14 mouse cellular contexts compared by ENCODE assay signal in genomic region chr11:86742605-86743004, GRCm38 (mm10). TPM values are rescaled to one million over a fixed set of nuclear protein-coding genes. Genes with fewer than 3 reads are reported as not detected.
A peak's percentile ranks its signal among the peaks of the same experiment; 100 is the strongest.
DNase-seq lines count a peak whose midpoint lies in the region; ATAC-seq lines count a peak whose summit lies in the region.
"Had no signal": no experiment of that assay in that cellular context is flagged by ENCODE, and none has a peak within 500 bp of the region (broad histone marks: within the 10 kb centered on the region; RNA-seq: fewer than 3 reads in every experiment).

No protein-coding gene starts in this region.

- DNase-seq in heart, embryonic 10.5 days (ENCODE audit: low spot score): peak; percentile 89
- DNase-seq in heart, adult 18-20 months: no peak
- DNase-seq in spleen, postnatal 36 days (ENCODE audit: low spot score in 2 of 2): peak; percentile 52 to 76
- no peak for DNase-seq in spleen, adult 18-20 months
- DNase-seq in liver, embryonic 13.5 days: peak; percentile 86
- no peak for DNase-seq in thymus, postnatal 25 days
- no peak for DNase-seq in kidney, adult 11 months
- DNase-seq: cerebellum, adult 11 months; kidney, adult 9 months; layer of hippocampus, adult 9-11 months; lung, postnatal 36 days had no signal

- peak; percentile 96 for ATAC-seq in liver, embryonic 13.5 days (ENCODE audit: low read depth)
- no peak for ATAC-seq in forebrain, embryonic 12.5 days (ENCODE audit: low FRiP score)
- ATAC-seq: forebrain, embryonic 16.5 days had no signal

- peaks cover 27% of the 10 kb centered on the region for H3K4me1 ChIP-seq in heart, embryonic 10.5 days
- peaks cover 91% of the 10 kb centered on the region for H3K4me1 ChIP-seq in liver, embryonic 13.5 days (replicated peaks)
- peaks cover 4% of the 10 kb centered on the region; the same call in 1 of the 2 replicates for H3K4me1 ChIP-seq in forebrain, embryonic 12.5 days
- H3K4me1 ChIP-seq: limb, embryonic 10.5 days had no signal

- no peaks in the 10 kb centered on the region for H3K9me3 ChIP-seq in heart, embryonic 10.5 days
- H3K9me3 ChIP-seq in liver, embryonic 13.5 days (replicated peaks): no peaks in the 10 kb centered on the region
- H3K9me3 ChIP-seq in forebrain, embryonic 12.5 days: no peaks in the 10 kb centered on the region
- H3K9me3 ChIP-seq: limb, embryonic 10.5 days had no signal

- 5% methylated on average over 2 of the region's 2 CpGs for WGBS in heart, embryonic 10.5 days
- WGBS in liver, embryonic 13.5 days (ENCODE audit: insufficient replicate concordance): 4% methylated on average over 2 of the region's 2 CpGs
- WGBS in forebrain, embryonic 12.5 days: 71% methylated on average over 2 of the region's 2 CpGs

- peak overlapping the region; percentile 67 for H3K4me2 ChIP-seq in liver, embryonic 13.5 days
- no peak overlapping the region for H3K4me2 ChIP-seq in forebrain, embryonic 12.5 days

- no peaks in the 10 kb centered on the region for H3K36me3 ChIP-seq in heart, embryonic 10.5 days
- 0 out of 2 replicates have a peak, but pooled peaks cover 3% of the 10 kb centered on the region for H3K36me3 ChIP-seq in liver, embryonic 13.5 days
- H3K36me3 ChIP-seq in forebrain, embryonic 12.5 days (replicated peaks): no peaks in the 10 kb centered on the region

- H3K27me3 ChIP-seq in heart, embryonic 10.5 days (ENCODE audit: insufficient read depth, poor library complexity, severe bottlenecking): no peaks in the 10 kb centered on the region
- no peaks in the 10 kb centered on the region for H3K27me3 ChIP-seq in liver, embryonic 13.5 days
- H3K27me3 ChIP-seq in forebrain, embryonic 12.5 days: no peaks in the 10 kb centered on the region

- peak overlapping the region; percentile 56; the same call in 1 of the 2 replicates for H3K27ac ChIP-seq in heart, embryonic 10.5 days
- H3K27ac ChIP-seq in liver, embryonic 13.5 days: peak overlapping the region; percentile 89
- H3K27ac ChIP-seq in forebrain, embryonic 12.5 days: no peak overlapping the region
- H3K27ac ChIP-seq: limb, embryonic 10.5 days had no signal

- H3K9ac ChIP-seq in liver, embryonic 13.5 days: peak overlapping the region; percentile 67
- no peak overlapping the region for H3K9ac ChIP-seq in forebrain, embryonic 12.5 days

- H3K4me3 ChIP-seq in heart, embryonic 10.5 days: 0 out of 2 replicates have a peak overlapping the region, but pooled peaks have one; percentile 4
- peak overlapping the region; percentile 38 for H3K4me3 ChIP-seq in liver, embryonic 13.5 days (replicated peaks)
- H3K4me3 ChIP-seq in forebrain, embryonic 12.5 days (replicated peaks): no peak overlapping the region
- H3K4me3 ChIP-seq: limb, embryonic 10.5 days had no signal

RNA-seq across cellular contexts. Expression of gene Cltc, which starts 14.8 kb away (rescaled TPM):
- polyA plus RNA-seq in heart, embryonic 10.5 days (2016; fragmentation: Nextera tagmentation; extraction: Ambion mirVana): 143 and 206 TPM in 2 replicates
- total RNA-seq in heart, adult 18-20 months (2021): 100 to 1,000 TPM; 138 to 157 TPM
- 80.0 and 104 TPM in 2 replicates for polyA plus RNA-seq in liver, embryonic 13.5 days (2015; fragmentation: Nextera tagmentation; extraction: Ambion mirVana)
- 159 and 167 TPM in 2 replicates for polyA plus RNA-seq in forebrain, embryonic 12.5 days (2016; fragmentation: Nextera tagmentation; extraction: Ambion mirVana)

RNA-seq across cellular contexts. Expression of gene Ptrh2, which starts 58.8 kb away (rescaled TPM):
- 24.4 and 30.2 TPM in 2 replicates for polyA plus RNA-seq in heart, embryonic 10.5 days (2016; fragmentation: Nextera tagmentation; extraction: Ambion mirVana)
- total RNA-seq in heart, adult 18-20 months (2021): 1 to 10 TPM; 6.8 to 7.0 TPM
- 23.0 and 23.3 TPM in 2 replicates for polyA plus RNA-seq in liver, embryonic 13.5 days (2015; fragmentation: Nextera tagmentation; extraction: Ambion mirVana)
- polyA plus RNA-seq in forebrain, embryonic 12.5 days (2016; fragmentation: Nextera tagmentation; extraction: Ambion mirVana): 40.5 and 40.9 TPM in 2 replicates

RNA-seq across cellular contexts. Expression of gene Vmp1, which starts 59.0 kb away (rescaled TPM):
- polyA plus RNA-seq in heart, embryonic 10.5 days (2016; fragmentation: Nextera tagmentation; extraction: Ambion mirVana): 107 and 115 TPM in 2 replicates
- total RNA-seq in heart, adult 18-20 months (2021): 10 to 100 TPM; 63.1 to 72.5 TPM
- 89.2 and 103 TPM in 2 replicates for polyA plus RNA-seq in liver, embryonic 13.5 days (2015; fragmentation: Nextera tagmentation; extraction: Ambion mirVana)
- 83.1 and 86.8 TPM in 2 replicates for polyA plus RNA-seq in forebrain, embryonic 12.5 days (2016; fragmentation: Nextera tagmentation; extraction: Ambion mirVana)

Comparison
In these comparisons a context has a peak if more than half of its experiments do, and no peak if none do; other contexts are left out.
1. DNase-seq: peak in heart, embryonic 10.5 days (single experiment), spleen, postnatal 36 days (2 of 2) and liver, embryonic 13.5 days (single experiment); none in heart, adult 18-20 months (0 of 2), spleen, adult 18-20 months (0 of 2), thymus, postnatal 25 days (single experiment) and kidney, adult 11 months (single experiment).